Mouse (Mus musculus): ENCODE measurements around the gene Gse1. TPM values are rescaled to one million over a fixed set of nuclear protein-coding genes. Genes with fewer than 3 reads are reported as not detected.
A peak's percentile ranks its signal among the peaks of the same experiment; 100 is the strongest.

Gse1 gene
- polyA plus RNA-seq, 1 experiment from 2014 or later, result 23.9 TPM

- Histone ChIP-seq H3K9me3 (ENCODE audit: control insufficient read depth, low read length) (no peaks in the 10 kb centered on the region), H3K9ac (no peak overlapping the region), H3K4me3 (replicated peaks; ENCODE audit: low read length) (no peak overlapping the region), H3K4me1 (replicated peaks; ENCODE audit: control insufficient read depth, insufficient read depth, low read length) (no peaks in the 10 kb centered on the region; the same call in 1 of the 2 replicates), H3K4me2 (replicated peaks) (no peak overlapping the region), H3K27me3 (ENCODE audit: control insufficient read depth, insufficient read depth, low read length) (no peaks in the 10 kb centered on the region), H3K27ac (no peak overlapping the region), H3K36me3 (replicated peaks; ENCODE audit: control insufficient read depth, insufficient read depth) (no peaks in the 10 kb centered on the region)
- WGBS, result 41% methylated on average over 6 of the region's 6 CpGs
- DNase-seq (ENCODE audit: low spot score) (no peak), ATAC-seq (ENCODE audit: low FRiP score) (peak; percentile 19; the same call in 1 of the 2 replicates)
Observed at GRCm38 (mm10) chr8:120602672-120603071, 374.4 kb downstream of the Gse1 start.

- no peak overlapping the region for H3K4me2 ChIP-seq (replicated peaks)
- no peak for DNase-seq (ENCODE audit: low spot score)
- H3K4me1 ChIP-seq (replicated peaks; ENCODE audit: control insufficient read depth, insufficient read depth, low read length), result no peaks in the 10 kb centered on the region; the same call in 1 of the 2 replicates
- no peak overlapping the region for H3K4me3 ChIP-seq (replicated peaks; ENCODE audit: low read length)
- H3K9ac ChIP-seq, result no peak overlapping the region
- 80% methylated on average over 9 of the region's 9 CpGs for WGBS
- no peaks in the 10 kb centered on the region for H3K9me3 ChIP-seq (ENCODE audit: control insufficient read depth, low read length)
- no peaks in the 10 kb centered on the region for H3K36me3 ChIP-seq (replicated peaks; ENCODE audit: control insufficient read depth, insufficient read depth)
- H3K27ac ChIP-seq, result no peak overlapping the region
- no peaks in the 10 kb centered on the region for H3K27me3 ChIP-seq (ENCODE audit: control insufficient read depth, insufficient read depth, low read length)
- no peak for ATAC-seq (ENCODE audit: low FRiP score)
Observed at GRCm38 (mm10) chr8:120607460-120607859, 379.2 kb downstream of the Gse1 start.

- WGBS, result 16% methylated on average over 7 of the region's 7 CpGs
- Histone ChIP-seq H3K4me2 (replicated peaks) (no peak overlapping the region), H3K9ac (no peak overlapping the region), H3K9me3 (ENCODE audit: control insufficient read depth, low read length) (no peaks in the 10 kb centered on the region), H3K36me3 (replicated peaks; ENCODE audit: control insufficient read depth, insufficient read depth) (no peaks in the 10 kb centered on the region), H3K4me3 (replicated peaks; ENCODE audit: low read length) (no peak overlapping the region), H3K27me3 (ENCODE audit: control insufficient read depth, insufficient read depth, low read length) (no peaks in the 10 kb centered on the region), H3K4me1 (replicated peaks; ENCODE audit: control insufficient read depth, insufficient read depth, low read length) (no peaks in the 10 kb centered on the region; the same call in 1 of the 2 replicates), H3K27ac (no peak overlapping the region)
- DNase-seq (ENCODE audit: low spot score), result peak; percentile 82
- no peak for ATAC-seq (ENCODE audit: low FRiP score)
Observed at GRCm38 (mm10) chr8:120607885-120608284, 379.6 kb downstream of the Gse1 start.

- WGBS, result 82% methylated on average over 6 of the region's 6 CpGs
- no peak for ATAC-seq (ENCODE audit: low FRiP score)
- H3K4me2 ChIP-seq (replicated peaks), result no peak overlapping the region
Observed at GRCm38 (mm10) chr8:120610824-120611223, 382.6 kb downstream of the Gse1 start.

GRCm38 (mm10) chr8:120614491-120614890 lies 386.2 kb downstream of the Gse1 start:
- DNase-seq (ENCODE audit: low spot score) (no peak), ATAC-seq (ENCODE audit: low FRiP score) (no peak)
- Histone ChIP-seq H3K36me3 (replicated peaks; ENCODE audit: control insufficient read depth, insufficient read depth) (no peaks in the 10 kb centered on the region), H3K9me3 (ENCODE audit: control insufficient read depth, low read length) (no peaks in the 10 kb centered on the region), H3K4me2 (replicated peaks) (no peak overlapping the region), H3K4me1 (replicated peaks; ENCODE audit: control insufficient read depth, insufficient read depth, low read length) (peaks cover 15% of the 10 kb centered on the region), H3K4me3 (replicated peaks; ENCODE audit: low read length) (no peak overlapping the region), H3K27me3 (ENCODE audit: control insufficient read depth, insufficient read depth, low read length) (no peaks in the 10 kb centered on the region), H3K9ac (no peak overlapping the region), H3K27ac (no peak overlapping the region)
- 93% methylated on average over 3 of the region's 3 CpGs for WGBS

More at GRCm38 (mm10) chr8:120610824-120611223, 382.6 kb downstream of the Gse1 start:
- Histone ChIP-seq H3K9me3 (ENCODE audit: control insufficient read depth, low read length) (no peaks in the 10 kb centered on the region), H3K27me3 (ENCODE audit: control insufficient read depth, insufficient read depth, low read length) (no peaks in the 10 kb centered on the region), H3K27ac (no peak overlapping the region), H3K4me3 (replicated peaks; ENCODE audit: low read length) (no peak overlapping the region), H3K4me1 (replicated peaks; ENCODE audit: control insufficient read depth, insufficient read depth, low read length) (no peaks in the 10 kb centered on the region), H3K9ac (no peak overlapping the region), H3K36me3 (replicated peaks; ENCODE audit: control insufficient read depth, insufficient read depth) (no peaks in the 10 kb centered on the region)
- DNase-seq (ENCODE audit: low spot score), result no peak

- H3K9ac ChIP-seq, result no peak overlapping the region
- no peak overlapping the region for H3K4me3 ChIP-seq (replicated peaks; ENCODE audit: low read length)
- WGBS, result 16% methylated on average over 7 of the region's 8 CpGs
- no peaks in the 10 kb centered on the region for H3K27me3 ChIP-seq (ENCODE audit: control insufficient read depth, insufficient read depth, low read length)
- H3K36me3 ChIP-seq (replicated peaks; ENCODE audit: control insufficient read depth, insufficient read depth), result no peaks in the 10 kb centered on the region
- H3K4me2 ChIP-seq (replicated peaks), result no peak overlapping the region
- peak; percentile 67 for DNase-seq (ENCODE audit: low spot score)
- peaks cover 15% of the 10 kb centered on the region for H3K4me1 ChIP-seq (replicated peaks; ENCODE audit: control insufficient read depth, insufficient read depth, low read length)
- H3K9me3 ChIP-seq (ENCODE audit: control insufficient read depth, low read length), result no peaks in the 10 kb centered on the region
- ATAC-seq (ENCODE audit: low FRiP score), result peak; percentile 67
- peak overlapping the region; percentile 39; the same call in 1 of the 2 replicates for H3K27ac ChIP-seq
Observed at GRCm38 (mm10) chr8:120616663-120617626, 388.7 kb downstream of the Gse1 start.

GRCm38 (mm10) chr8:120618110-120618509 lies 389.9 kb downstream of the Gse1 start:
- no peaks in the 10 kb centered on the region for H3K36me3 ChIP-seq (replicated peaks; ENCODE audit: control insufficient read depth, insufficient read depth)
- peak; percentile 89 for DNase-seq (ENCODE audit: low spot score)
- no peaks in the 10 kb centered on the region for H3K9me3 ChIP-seq (ENCODE audit: control insufficient read depth, low read length)
- peak; percentile 32 for ATAC-seq (ENCODE audit: low FRiP score)
- H3K4me3 ChIP-seq (replicated peaks; ENCODE audit: low read length), result no peak overlapping the region
- no peaks in the 10 kb centered on the region for H3K27me3 ChIP-seq (ENCODE audit: control insufficient read depth, insufficient read depth, low read length)
- H3K4me1 ChIP-seq (replicated peaks; ENCODE audit: control insufficient read depth, insufficient read depth, low read length), result peaks cover 15% of the 10 kb centered on the region
- peak overlapping the region; percentile 63 for H3K27ac ChIP-seq
- H3K4me2 ChIP-seq (replicated peaks), result 0 out of 2 replicates have a peak overlapping the region, but pooled peaks have one; percentile 3
- under 1% methylated on average over 6 of the region's 6 CpGs for WGBS
- H3K9ac ChIP-seq, result peak overlapping the region; percentile 57; the same call in 1 of the 2 replicates

GRCm38 (mm10) chr8:120619235-120620180 lies 391.3 kb downstream of the Gse1 start:
- DNase-seq (ENCODE audit: low spot score) (no peak), ATAC-seq (ENCODE audit: low FRiP score) (no peak)
- no peak overlapping the region for H3K27ac ChIP-seq
- no peak overlapping the region for H3K4me3 ChIP-seq (replicated peaks; ENCODE audit: low read length)
- no peak overlapping the region for H3K4me2 ChIP-seq (replicated peaks)
- H3K9ac ChIP-seq, result no peak overlapping the region
- H3K36me3 ChIP-seq (replicated peaks; ENCODE audit: control insufficient read depth, insufficient read depth), result no peaks in the 10 kb centered on the region
- no peaks in the 10 kb centered on the region for H3K9me3 ChIP-seq (ENCODE audit: control insufficient read depth, low read length)
- H3K27me3 ChIP-seq (ENCODE audit: control insufficient read depth, insufficient read depth, low read length), result no peaks in the 10 kb centered on the region
- 71% methylated on average over 11 of the region's 11 CpGs for WGBS
- H3K4me1 ChIP-seq (replicated peaks; ENCODE audit: control insufficient read depth, insufficient read depth, low read length), result peaks cover 15% of the 10 kb centered on the region

GRCm38 (mm10) chr8:120620441-120620840 lies 392.2 kb downstream of the Gse1 start:
- WGBS, result 49% methylated on average over 7 of the region's 7 CpGs
- Histone ChIP-seq H3K27ac (no peak overlapping the region), H3K36me3 (replicated peaks; ENCODE audit: control insufficient read depth, insufficient read depth) (no peaks in the 10 kb centered on the region), H3K4me3 (replicated peaks; ENCODE audit: low read length) (no peak overlapping the region), H3K4me2 (replicated peaks) (no peak overlapping the region), H3K9ac (no peak overlapping the region), H3K9me3 (ENCODE audit: control insufficient read depth, low read length) (no peaks in the 10 kb centered on the region), H3K4me1 (replicated peaks; ENCODE audit: control insufficient read depth, insufficient read depth, low read length) (peaks cover 15% of the 10 kb centered on the region), H3K27me3 (ENCODE audit: control insufficient read depth, insufficient read depth, low read length) (no peaks in the 10 kb centered on the region)
- DNase-seq (ENCODE audit: low spot score), result no peak
- ATAC-seq (ENCODE audit: low FRiP score), result no peak
